Mouse (Mus musculus) urinary bladder, postnatal 25 days (tissue): Measurements from ENCODE around the gene Cmss1.

Experiments used
- DNase-seq: peaks from one replicate; pipeline ENCODE4 v3.0.0; 2022; ENCODE audit warnings: low spot score

The Cmss1 gene

GRCm38 (mm10) chr16:57471071-57471470 lies 135.6 kb downstream of the Cmss1 start:
- DNase-seq = no peak

GRCm38 (mm10) chr16:57470286-57470830 lies 136.3 kb downstream of the Cmss1 start:
- no peak for DNase-seq

GRCm38 (mm10) chr16:57469869-57470268 lies 136.8 kb downstream of the Cmss1 start:
- DNase-seq = no peak

- no peak for DNase-seq
These were observed 137.4 kb downstream of the Cmss1 start for GRCm38 (mm10) chr16:57469301-57469700.

GRCm38 (mm10) chr16:57465386-57465913 lies 141.2 kb downstream of the Cmss1 start:
- DNase-seq = no peak

GRCm38 (mm10) chr16:57456003-57456402 lies 150.7 kb downstream of the Cmss1 start:
- no peak for DNase-seq

GRCm38 (mm10) chr16:57455573-57455972 lies 151.1 kb downstream of the Cmss1 start:
- no peak for DNase-seq

GRCm38 (mm10) chr16:57454106-57454763 lies 152.4 kb downstream of the Cmss1 start:
- no peak for DNase-seq

GRCm38 (mm10) chr16:57453009-57453408 lies 153.7 kb downstream of the Cmss1 start:
- no peak for DNase-seq

- no peak for DNase-seq
These were observed 161.3 kb downstream of the Cmss1 start for GRCm38 (mm10) chr16:57445096-57446094.

- no peak for DNase-seq
These were observed 165.8 kb downstream of the Cmss1 start for GRCm38 (mm10) chr16:57440706-57441437.

GRCm38 (mm10) chr16:57439206-57439605 lies 167.5 kb downstream of the Cmss1 start:
- no peak for DNase-seq

- no peak for DNase-seq
These were observed 168.4 kb downstream of the Cmss1 start for GRCm38 (mm10) chr16:57438288-57438685.

GRCm38 (mm10) chr16:57437523-57438287 lies 169.0 kb downstream of the Cmss1 start:
- no peak for DNase-seq

- DNase-seq = no peak
These were observed 172.0 kb downstream of the Cmss1 start for GRCm38 (mm10) chr16:57434640-57435039.

GRCm38 (mm10) chr16:57433671-57434070 lies 173.0 kb downstream of the Cmss1 start:
- no peak for DNase-seq

GRCm38 (mm10) chr16:57433173-57433572 lies 173.5 kb downstream of the Cmss1 start:
- no peak for DNase-seq

- DNase-seq = no peak
These were observed 175.4 kb downstream of the Cmss1 start for GRCm38 (mm10) chr16:57431294-57431693.

- DNase-seq = no peak
These were observed 177.7 kb downstream of the Cmss1 start for GRCm38 (mm10) chr16:57428977-57429376.

- DNase-seq = peak; percentile 54
These were observed 179.0 kb downstream of the Cmss1 start for GRCm38 (mm10) chr16:57427516-57428285.
